Mouse (Mus musculus) hindbrain, embryonic 16.5 days (tissue): Measurements from ENCODE around the gene Pcsk2. TPM values are rescaled to one million over a fixed set of nuclear protein-coding genes. Genes with fewer than 3 reads are reported as not detected.
A peak's percentile ranks its signal among the peaks of the same experiment; 100 is the strongest.

Experiments used
- ATAC-seq: fragments of 200-750 bp; cut with Nextera tagmentation; 2 replicates; pipeline ENCODE4 v1.8.0; 2017; ENCODE audit warnings: moderate TSS enrichment, moderate library complexity
- H3K27ac ChIP-seq: fragments of 300-500 bp; sonication (generic); 2 replicates; pipeline ENCODE4 v1.5.1; 2014; ENCODE audit warnings: low read depth, mild to moderate bottlenecking, control low read depth, low read length, moderate library complexity
- H3K27me3 ChIP-seq: fragments of 300-500 bp; sonication (generic); replicated peaks from 2 replicates; pipeline ENCODE4 v1.6.1; 2014; ENCODE audit warnings: low read length; ENCODE audit not compliant: control insufficient read depth, insufficient read depth
- H3K36me3 ChIP-seq: fragments of 300-500 bp; sonication (generic); 2 replicates; pipeline ENCODE4 v1.6.1; 2014; ENCODE audit warnings: mild to moderate bottlenecking, low read length, moderate library complexity, mixed read lengths; ENCODE audit not compliant: control insufficient read depth, insufficient read depth
- H3K4me1 ChIP-seq: fragments of 300-500 bp; sonication (generic); 2 replicates; pipeline ENCODE4 v1.6.1; 2014; ENCODE audit warnings: low read depth, low read length; ENCODE audit not compliant: control insufficient read depth, insufficient read depth
- H3K4me2 ChIP-seq: fragments of 300-500 bp; sonication (generic); 2 replicates; pipeline ENCODE4 v1.6.1; 2014; ENCODE audit warnings: mild to moderate bottlenecking, low read length, control low read depth, moderate library complexity
- H3K4me3 ChIP-seq: fragments of 300-500 bp; sonication (generic); 2 replicates; pipeline ENCODE4 v1.5.1; 2014; ENCODE audit warnings: mild to moderate bottlenecking, low read length, control low read depth, moderate library complexity
- H3K9ac ChIP-seq: fragments of 300-500 bp; sonication (generic); 2 replicates; pipeline ENCODE4 v1.6.1; 2014; ENCODE audit warnings: low read depth, mild to moderate bottlenecking, control low read depth, low read length, moderate library complexity
- H3K9me3 ChIP-seq: fragments of 300-500 bp; sonication (generic); 2 replicates; pipeline ENCODE4 v1.6.1; 2014; ENCODE audit warnings: mild to moderate bottlenecking, low read length, moderate library complexity; ENCODE audit not compliant: control insufficient read depth
- WGBS: fragments of 180-500 bp; shearing (Covaris S2); extraction: QIAGEN DNeasy Blood & Tissue Kit; methylation state at CpG from one replicate; pipeline ENCODE4 v1.1.7; 2014; 5-methylcytosine and 5-hydroxymethylcytosine counted together
- polyA plus RNA-seq: library from polyadenylated mRNA; unstranded; fragments of >200 nt; fragmentation: Nextera tagmentation; extraction: Ambion mirVana; gene quantifications from 2 replicates; pipeline ENCODE4 v1.2.1, GENCODE M21; 2015

Pcsk2 gene
- polyA plus RNA-seq, 1 experiment from 2014 or later = 23.4 TPM

- no peaks in the 10 kb centered on the region for H3K4me1 ChIP-seq
- no peak overlapping the region for H3K27ac ChIP-seq
Measured at GRCm38 (mm10) chr2:143681873-143682555, 136.1 kb downstream of the Pcsk2 start.

GRCm38 (mm10) chr2:143683513-143683912 lies 137.6 kb downstream of the Pcsk2 start:
- H3K4me2 ChIP-seq = no peak overlapping the region
- H3K4me1 ChIP-seq = no peaks in the 10 kb centered on the region
- H3K4me3 ChIP-seq = no peak overlapping the region
- H3K36me3 ChIP-seq = no peaks in the 10 kb centered on the region; the same call in 1 of the 2 replicates
- H3K9ac ChIP-seq = no peak overlapping the region
- no peaks in the 10 kb centered on the region for H3K9me3 ChIP-seq
- 96% methylated on average over 2 of the region's 2 CpGs for WGBS
- H3K27ac ChIP-seq = no peak overlapping the region
- ATAC-seq = no peak
- no peaks in the 10 kb centered on the region for H3K27me3 ChIP-seq

More at GRCm38 (mm10) chr2:143681873-143682555, 136.1 kb downstream of the Pcsk2 start:
- H3K9me3 ChIP-seq = no peaks in the 10 kb centered on the region
- no peak overlapping the region for H3K4me2 ChIP-seq
- no peak overlapping the region for H3K9ac ChIP-seq
- H3K4me3 ChIP-seq = no peak overlapping the region
- no peaks in the 10 kb centered on the region for H3K36me3 ChIP-seq
- peak; percentile 72 for ATAC-seq
- no peaks in the 10 kb centered on the region for H3K27me3 ChIP-seq
- WGBS = 66% methylated on average over 8 of the region's 8 CpGs

GRCm38 (mm10) chr2:143691244-143691643 lies 145.3 kb downstream of the Pcsk2 start:
- 48% methylated on average over 3 of the region's 3 CpGs for WGBS
- no peak for ATAC-seq

GRCm38 (mm10) chr2:143696026-143696557 lies 150.1 kb downstream of the Pcsk2 start:
- no peak overlapping the region for H3K9ac ChIP-seq
- H3K36me3 ChIP-seq = peaks cover 12% of the 10 kb centered on the region
- no peaks in the 10 kb centered on the region for H3K4me1 ChIP-seq
- H3K4me3 ChIP-seq = no peak overlapping the region
- peak; percentile 81 for ATAC-seq
- H3K9me3 ChIP-seq = peaks cover 8% of the 10 kb centered on the region
- H3K27ac ChIP-seq = peak overlapping the region; percentile 44
- 56% methylated on average over 14 of the region's 14 CpGs for WGBS
- peak overlapping the region; percentile 13; the same call in 1 of the 2 replicates for H3K4me2 ChIP-seq
- H3K27me3 ChIP-seq = no peaks in the 10 kb centered on the region

More at GRCm38 (mm10) chr2:143691244-143691643, 145.3 kb downstream of the Pcsk2 start:
- H3K4me2 ChIP-seq = no peak overlapping the region
- peaks cover 8% of the 10 kb centered on the region for H3K9me3 ChIP-seq
- H3K9ac ChIP-seq = no peak overlapping the region
- H3K36me3 ChIP-seq = peaks cover 12% of the 10 kb centered on the region
- no peaks in the 10 kb centered on the region for H3K4me1 ChIP-seq
- no peak overlapping the region for H3K4me3 ChIP-seq
- no peaks in the 10 kb centered on the region for H3K27me3 ChIP-seq
- no peak overlapping the region for H3K27ac ChIP-seq

GRCm38 (mm10) chr2:143696704-143697103 lies 150.7 kb downstream of the Pcsk2 start:
- Histone ChIP-seq H3K9me3 (peaks cover 8% of the 10 kb centered on the region), H3K27me3 (no peaks in the 10 kb centered on the region), H3K36me3 (peaks cover 10% of the 10 kb centered on the region), H3K27ac (no peak overlapping the region), H3K4me1 (no peaks in the 10 kb centered on the region), H3K9ac (no peak overlapping the region), H3K4me3 (no peak overlapping the region), H3K4me2 (no peak overlapping the region)
- WGBS = 84% methylated on average over 7 of the region's 7 CpGs
- ATAC-seq = peak; percentile 12; the same call in 1 of the 2 replicates

GRCm38 (mm10) chr2:143701141-143701540 lies 155.2 kb downstream of the Pcsk2 start:
- Histone ChIP-seq H3K4me3 (no peak overlapping the region), H3K27ac (no peak overlapping the region; the same call in 1 of the 2 replicates), H3K27me3 (no peaks in the 10 kb centered on the region), H3K9me3 (no peaks in the 10 kb centered on the region), H3K4me2 (no peak overlapping the region), H3K36me3 (no peaks in the 10 kb centered on the region), H3K9ac (no peak overlapping the region), H3K4me1 (no peaks in the 10 kb centered on the region)
- peak; percentile 58; the same call in 1 of the 2 replicates for ATAC-seq
- 69% methylated on average over 5 of the region's 5 CpGs for WGBS

- no peak overlapping the region for H3K27ac ChIP-seq
- no peaks in the 10 kb centered on the region for H3K9me3 ChIP-seq
- peak; percentile 40; the same call in 1 of the 2 replicates for ATAC-seq
- WGBS = 47% methylated on average over 3 of the region's 3 CpGs
- no peaks in the 10 kb centered on the region for H3K36me3 ChIP-seq
- H3K4me1 ChIP-seq = no peaks in the 10 kb centered on the region
- no peak overlapping the region for H3K9ac ChIP-seq
- H3K27me3 ChIP-seq = no peaks in the 10 kb centered on the region
- H3K4me3 ChIP-seq = no peak overlapping the region
- H3K4me2 ChIP-seq = no peak overlapping the region
Measured at GRCm38 (mm10) chr2:143702931-143703344, 157.0 kb downstream of the Pcsk2 start.

GRCm38 (mm10) chr2:143708205-143708604 lies 162.2 kb downstream of the Pcsk2 start:
- H3K27ac ChIP-seq = no peak overlapping the region
- no peaks in the 10 kb centered on the region for H3K27me3 ChIP-seq
- no peak overlapping the region for H3K9ac ChIP-seq
- no peaks in the 10 kb centered on the region; the same call in 1 of the 2 replicates for H3K9me3 ChIP-seq
- 68% methylated on average over 3 of the region's 3 CpGs for WGBS
- no peak for ATAC-seq
- H3K4me2 ChIP-seq = no peak overlapping the region
- no peaks in the 10 kb centered on the region for H3K4me1 ChIP-seq
- no peak overlapping the region for H3K4me3 ChIP-seq
- H3K36me3 ChIP-seq = no peaks in the 10 kb centered on the region

GRCm38 (mm10) chr2:143709249-143709648 lies 163.3 kb downstream of the Pcsk2 start:
- Histone ChIP-seq H3K27ac (no peak overlapping the region), H3K4me1 (no peaks in the 10 kb centered on the region), H3K9me3 (no peaks in the 10 kb centered on the region; the same call in 1 of the 2 replicates), H3K27me3 (no peaks in the 10 kb centered on the region), H3K4me2 (no peak overlapping the region), H3K9ac (no peak overlapping the region), H3K4me3 (no peak overlapping the region), H3K36me3 (no peaks in the 10 kb centered on the region)
- ATAC-seq = no peak
- WGBS = 32% methylated on average over 4 of the region's 4 CpGs
